Mouse (Mus musculus) lung, postnatal 0 days (tissue): ENCODE data around the gene Atg3.

Source experiments
- CTCF ChIP-seq: IDR thresholded peaks from 2 replicates; pipeline ENCODE4 v1.5.1; 2016; ENCODE audit warnings: antibody characterized with exemption, mild to moderate bottlenecking
- EP300 ChIP-seq: IDR thresholded peaks from 2 replicates; pipeline ENCODE4 v1.6.1; 2016; ENCODE audit warnings: antibody characterized with exemption, mild to moderate bottlenecking, control low read depth

- TF ChIP-seq CTCF = peak; percentile 62
- no peak for TF ChIP-seq EP300
Measured at GRCm38 (mm10) chr16:45122571-45122970, 36.0 kb upstream of the Atg3 start.
